Mouse (Mus musculus): ENCODE data around the gene Csmd2.

GRCm38 (mm10) chr4:128560327-128560726, 572.7 kb downstream of the Csmd2 start:
- TF ChIP-seq POLR2A (IDR thresholded peaks at IDR 0.05; ENCODE audit: borderline replicate concordance, insufficient read depth, low read length) (no peak), CTCF (IDR thresholded peaks at IDR 0.05; ENCODE audit: borderline replicate concordance, insufficient read depth, low read depth, low read length) (peak; percentile 10; the same call in 1 of the 2 replicates)
